Mouse (Mus musculus) bone marrow, adult 2 months (tissue): ENCODE results near the gene Fam8a1. TPM values are rescaled to one million over a fixed set of nuclear protein-coding genes. Genes with fewer than 3 reads are reported as not detected.

ENCODE experiments used
- H3K27ac ChIP-seq: fragments of 200-500 bp; 2 replicates; pipeline ENCODE4 v1.5.1; 2012; ENCODE audit warnings: low read depth, mild to moderate bottlenecking, control low read depth, inconsistent platforms, low read length; ENCODE audit not compliant: control insufficient read depth, poor library complexity, insufficient read depth
- H3K4me1 ChIP-seq: fragments of 200-500 bp; 2 replicates; pipeline ENCODE4 v1.6.1; 2011; ENCODE audit warnings: low read length; ENCODE audit not compliant: control insufficient read depth, insufficient read depth
- H3K4me3 ChIP-seq: fragments of 200-500 bp; replicated peaks from 2 replicates; pipeline ENCODE3; 2011; ENCODE audit warnings: mild to moderate bottlenecking, low read depth, low read length, control low read depth; ENCODE audit not compliant: control insufficient read depth
- CTCF ChIP-seq: fragments of 200-500 bp; IDR thresholded peaks from 2 replicates; pipeline ENCODE4 v1.5.1; 2011; ENCODE audit warnings: low read length, control low read depth; ENCODE audit not compliant: control insufficient read depth, insufficient read depth
- POLR2A ChIP-seq: fragments of 200-500 bp; IDR thresholded peaks from 2 replicates; pipeline ENCODE4 v1.6.1; 2011; ENCODE audit warnings: low read depth, mild to moderate bottlenecking, control low read depth, low read length, borderline replicate concordance; ENCODE audit not compliant: control insufficient read depth
- WGBS: fragments of 180-500 bp; shearing (Covaris S2); methylation state at CpG from one replicate; pipeline ENCODE4 v1.1.7; 2018; 5-methylcytosine and 5-hydroxymethylcytosine counted together
- polyA plus RNA-seq: library from polyadenylated mRNA; stranded (reverse); fragments of >200 nt; gene quantifications from 2 replicates; pipeline ENCODE4 v1.2.4, GENCODE M21; 2011; ENCODE audit warnings: low replicate concordance; ENCODE audit not compliant: missing spikeins, insufficient read depth, insufficient read length

The Fam8a1 gene
- polyA plus RNA-seq, 1 experiment = 7.4 TPM

GRCm38 (mm10) chr13:46682921-46683320, 13.6 kb downstream of the Fam8a1 start:
- TF ChIP-seq CTCF = no peak
- no peak for TF ChIP-seq POLR2A
- Histone ChIP-seq H3K4me3 (no peak overlapping the region), H3K4me1 (no peaks in the 10 kb centered on the region), H3K27ac (no peak overlapping the region)
- WGBS = 87% methylated on average over 2 of the region's 2 CpGs

DNA sequence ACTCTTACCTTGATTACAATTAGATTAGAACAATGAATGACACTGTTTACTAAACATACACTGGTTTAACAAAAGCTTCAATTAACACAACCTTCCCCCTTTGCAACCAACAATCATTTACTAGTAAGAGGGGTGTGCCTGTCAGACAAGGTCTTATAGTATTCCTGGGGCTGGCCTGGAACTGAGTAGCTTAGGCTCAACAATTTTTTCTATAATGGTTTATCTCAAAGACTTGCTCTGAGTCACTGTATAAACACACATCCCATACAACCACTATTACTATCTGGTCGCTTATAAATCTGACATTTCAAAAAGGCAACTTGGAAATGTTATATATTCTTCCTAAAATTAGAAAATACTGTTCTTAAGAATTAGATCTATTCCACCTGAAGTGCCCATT, 14.0 kb downstream of the Fam8a1 start:
- Histone ChIP-seq H3K27ac (no peak overlapping the region), H3K4me3 (no peak overlapping the region), H3K4me1 (no peaks in the 10 kb centered on the region)
- TF ChIP-seq POLR2A = no peak
- 93% methylated on average over 1 of the region's 1 CpGs for WGBS

- 67% methylated on average over 4 of the region's 4 CpGs for WGBS
- Histone ChIP-seq H3K4me3 (no peak overlapping the region), H3K27ac (no peak overlapping the region), H3K4me1 (peaks cover 1% of the 10 kb centered on the region; the same call in 1 of the 2 replicates)
- no peak for TF ChIP-seq CTCF
- TF ChIP-seq POLR2A = no peak
Measured at GRCm38 (mm10) chr13:46690559-46691241, 21.4 kb downstream of the Fam8a1 start.

DNA sequence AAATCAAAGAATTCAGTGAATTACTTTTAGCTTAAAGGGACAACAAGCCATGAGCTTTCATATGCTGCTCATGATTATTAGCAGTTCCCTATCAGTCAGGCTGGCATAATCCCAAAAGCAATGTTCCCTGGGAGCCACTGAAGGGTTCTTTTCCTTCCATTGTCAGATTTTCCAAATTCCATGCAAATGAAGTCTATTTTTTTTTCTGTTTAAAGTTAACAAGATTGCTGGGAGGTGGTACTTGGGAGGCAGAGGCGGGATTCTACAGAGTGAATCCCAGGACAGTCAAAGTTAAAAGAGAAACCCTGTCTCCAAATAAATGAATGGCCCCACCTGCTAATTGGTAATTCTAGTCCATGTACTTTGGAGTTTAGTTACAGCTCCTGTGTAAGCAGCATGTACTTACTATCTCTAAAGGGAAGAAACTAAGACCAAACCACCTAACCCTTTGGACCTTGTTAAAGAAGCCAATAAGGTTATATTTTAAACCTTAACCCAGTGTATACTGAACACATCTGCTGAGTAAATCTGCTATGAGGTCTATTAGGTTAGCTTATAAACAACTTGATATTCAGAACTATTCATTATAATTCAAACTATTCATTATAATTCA, 26.1 kb downstream of the Fam8a1 start:
- WGBS = 93% methylated on average over 1 of the region's 1 CpGs
- no peak for TF ChIP-seq POLR2A
- no peak for TF ChIP-seq CTCF
- H3K4me3 ChIP-seq = no peak overlapping the region
- H3K4me1 ChIP-seq = peaks cover 1% of the 10 kb centered on the region; the same call in 1 of the 2 replicates
- no peak overlapping the region for H3K27ac ChIP-seq

GRCm38 (mm10) chr13:46695932-46696331, 26.6 kb downstream of the Fam8a1 start:
- Histone ChIP-seq H3K4me3 (no peak overlapping the region), H3K4me1 (no peaks in the 10 kb centered on the region), H3K27ac (no peak overlapping the region)
- 96% methylated on average over 1 of the region's 1 CpGs for WGBS
- TF ChIP-seq CTCF (no peak), POLR2A (no peak)

DNA sequence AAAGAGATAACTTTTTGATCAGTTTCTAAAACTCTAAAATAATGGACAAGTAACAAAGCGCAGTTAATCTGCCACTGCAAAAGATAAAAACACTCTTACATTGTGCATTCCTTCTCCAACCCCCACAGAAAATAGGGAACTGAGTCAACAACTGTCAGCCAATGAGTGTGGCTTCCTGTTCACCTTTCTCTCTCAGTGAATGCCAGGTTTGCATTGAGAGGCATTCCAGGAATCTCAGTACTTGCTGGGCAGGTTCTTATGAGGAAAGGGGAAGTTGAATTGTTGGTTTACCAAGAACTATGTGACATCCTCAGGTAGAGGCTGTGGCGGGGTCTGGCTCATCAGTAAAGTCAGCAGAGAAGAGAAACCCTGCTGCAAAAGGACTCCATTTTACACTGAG, 27.5 kb downstream of the Fam8a1 start:
- WGBS = 64% methylated on average over 2 of the region's 2 CpGs
- TF ChIP-seq POLR2A (no peak), CTCF (no peak)
- H3K4me1 ChIP-seq = no peaks in the 10 kb centered on the region
- no peak overlapping the region for H3K27ac ChIP-seq
- H3K4me3 ChIP-seq = no peak overlapping the region

GRCm38 (mm10) chr13:46699372-46699771, 30.1 kb downstream of the Fam8a1 start:
- TF ChIP-seq POLR2A = no peak
- TF ChIP-seq CTCF = no peak
- 81% methylated on average over 1 of the region's 1 CpGs for WGBS
- Histone ChIP-seq H3K4me3 (no peak overlapping the region), H3K4me1 (no peaks in the 10 kb centered on the region), H3K27ac (no peak overlapping the region)

DNA sequence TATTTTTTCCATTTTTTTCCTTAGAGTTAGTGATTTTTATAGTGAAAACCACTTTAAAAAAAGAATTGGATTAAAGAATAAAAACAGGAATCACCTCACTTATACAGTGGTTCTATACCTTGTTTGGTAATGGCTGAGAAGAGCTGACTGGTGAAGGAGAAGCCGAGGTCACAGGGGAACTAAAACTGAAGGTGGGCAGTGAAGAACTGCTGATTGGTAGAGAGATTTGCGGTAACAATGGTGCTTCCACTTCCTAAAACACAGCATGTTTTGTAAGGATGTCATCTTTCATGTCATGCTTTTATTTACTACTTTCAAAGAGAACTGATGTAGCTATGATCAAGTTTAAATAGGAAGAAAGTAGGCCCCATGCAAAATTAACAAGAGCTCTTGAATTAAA, 32.2 kb downstream of the Fam8a1 start:
- Histone ChIP-seq H3K27ac (no peak overlapping the region), H3K4me1 (no peaks in the 10 kb centered on the region), H3K4me3 (no peak overlapping the region)
- 53% methylated on average over 2 of the region's 2 CpGs for WGBS
- TF ChIP-seq POLR2A (no peak), CTCF (no peak)
